Mouse (Mus musculus) frontal cortex, postnatal 36 days (tissue): Measurements from ENCODE around the gene Myh14.

Source experiments
- DNase-seq, 2 experiments: peaks; one replicate each; pipeline ENCODE4 v3.0.0; 2022; ENCODE audit warnings: low spot score in 2 of 2

Gene Myh14

GRCm38 (mm10) chr7:44601646-44602045, 69.0 kb downstream of the Myh14 start:
- no peak for DNase-seq

DNA sequence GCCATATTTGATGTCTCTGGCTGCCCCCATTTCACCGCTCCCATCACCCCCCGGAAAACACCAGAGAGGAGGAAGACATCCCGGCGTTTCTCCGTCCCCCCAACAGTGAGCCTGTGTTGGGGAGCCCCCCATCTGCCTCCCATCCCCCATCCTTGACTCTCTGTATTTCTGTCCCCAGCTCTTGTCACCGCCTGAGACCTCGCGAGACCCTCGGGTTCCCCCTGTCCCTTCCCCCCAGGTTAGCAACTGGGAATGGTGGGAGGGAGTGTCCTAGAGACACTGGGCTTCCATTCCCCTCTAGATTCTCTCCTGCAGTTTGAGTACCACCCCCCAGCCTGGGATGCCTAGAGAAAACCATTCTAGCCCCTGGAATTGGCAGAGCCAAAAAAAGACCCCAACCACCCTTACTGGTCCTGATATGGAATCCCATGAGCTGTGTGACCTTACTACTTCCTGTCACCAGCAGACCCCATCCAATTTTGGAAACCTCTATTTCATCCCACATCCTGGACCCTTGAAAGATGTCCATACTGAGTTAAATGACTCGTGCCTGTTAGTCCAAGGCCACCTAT, 69.9 kb downstream of the Myh14 start:
- DNase-seq: no peak

DNA sequence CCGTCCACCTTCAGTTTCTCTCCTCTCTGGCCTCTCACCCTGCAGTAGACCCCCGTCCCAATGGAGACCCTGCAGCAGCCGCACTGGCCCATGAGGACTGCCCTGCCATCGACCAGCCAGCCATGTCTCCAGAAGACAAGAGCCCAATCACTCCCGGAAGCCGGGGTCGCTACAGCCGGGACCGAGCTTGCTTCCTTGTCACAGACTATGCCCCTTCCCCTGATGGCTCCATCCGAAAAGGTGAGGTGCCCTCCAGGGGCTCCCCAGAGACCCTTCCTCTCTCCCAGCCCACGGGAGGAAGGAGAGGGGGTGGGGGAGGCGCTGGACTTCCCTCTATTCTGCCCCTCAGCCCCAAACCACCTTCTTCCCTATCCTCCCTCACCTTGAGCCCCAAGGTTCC, 72.3 kb downstream of the Myh14 start:
- DNase-seq: no peak

GRCm38 (mm10) chr7:44597666-44598065, 73.0 kb downstream of the Myh14 start:
- no peak for DNase-seq

DNA sequence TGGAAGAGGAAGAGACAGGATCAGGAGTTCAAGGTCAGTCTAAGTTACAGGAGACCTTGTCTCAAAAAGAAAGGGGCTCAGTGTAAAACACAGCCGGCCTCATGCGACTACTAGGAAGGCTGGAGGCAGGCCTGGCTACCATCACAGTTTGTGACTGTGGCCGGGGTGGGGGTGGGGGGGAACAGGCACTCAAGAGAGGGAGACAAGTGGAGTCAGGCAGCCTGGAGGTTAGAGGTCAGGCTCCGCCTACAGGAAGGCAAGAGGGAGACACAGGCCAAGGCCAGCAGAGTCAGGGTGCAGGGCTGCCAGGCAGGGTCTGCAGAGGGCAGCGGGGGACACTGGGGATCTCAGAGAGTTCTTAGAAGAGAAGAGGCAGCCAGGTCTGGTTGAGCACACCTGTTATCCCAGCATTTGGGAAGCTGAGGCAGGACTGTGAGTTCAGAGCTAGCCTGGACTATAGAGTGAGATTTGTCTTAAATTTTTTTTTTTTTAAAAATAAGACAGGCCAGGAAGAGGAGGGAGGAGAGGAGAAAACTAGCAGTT, 73.6 kb downstream of the Myh14 start:
- DNase-seq: no peak

DNA sequence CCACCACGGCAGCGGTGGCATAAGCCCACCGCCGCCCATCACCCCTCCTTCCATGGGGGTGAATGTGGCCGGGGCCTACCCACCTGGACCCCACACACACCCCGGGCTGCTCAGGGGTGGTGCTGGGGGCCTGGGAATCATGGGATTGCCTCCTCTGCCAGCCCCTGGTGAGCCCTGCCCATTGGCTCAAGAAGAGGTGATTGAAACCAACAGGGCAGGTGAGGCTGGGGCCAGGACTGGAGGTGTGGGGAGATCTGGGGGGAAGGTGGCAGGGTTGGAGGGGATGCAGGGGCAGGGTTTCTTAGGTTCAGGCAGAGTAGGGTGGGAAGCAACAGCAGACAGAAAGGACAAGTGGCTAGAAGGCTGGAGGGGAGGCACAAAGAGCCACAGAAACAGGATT, 74.6 kb downstream of the Myh14 start:
- DNase-seq: no peak

- DNase-seq: no peak
Observed at GRCm38 (mm10) chr7:44595131-44595561, 75.5 kb downstream of the Myh14 start.

- DNase-seq: peak in 1 of 2 experiments; percentile 60
Observed at GRCm38 (mm10) chr7:44594291-44594690, 76.4 kb downstream of the Myh14 start.

GRCm38 (mm10) chr7:44593775-44594174, 76.9 kb downstream of the Myh14 start:
- DNase-seq: peak; percentile 87 to 91

DNA sequence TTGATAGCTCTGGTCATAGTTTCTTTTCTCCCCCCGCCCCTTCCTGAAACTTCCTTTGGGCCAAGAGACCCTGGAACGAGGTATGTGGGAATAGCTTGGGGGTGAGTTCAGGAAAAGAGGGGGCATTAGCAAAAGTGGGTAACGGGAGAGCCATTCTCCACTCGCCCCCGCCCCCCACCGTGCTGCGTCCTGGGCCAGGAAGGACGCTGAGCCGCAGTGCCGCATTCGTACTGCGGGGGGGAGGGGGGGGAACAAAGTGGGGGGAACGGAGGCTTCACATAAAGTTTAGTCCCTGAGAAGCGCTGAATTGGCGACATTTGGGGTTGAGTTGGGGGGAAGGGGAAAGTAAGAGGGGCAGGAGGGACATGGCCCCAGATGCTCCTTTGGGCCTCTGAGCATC, 77.6 kb downstream of the Myh14 start:
- DNase-seq: no peak

- no peak for DNase-seq
Observed at GRCm38 (mm10) chr7:44591348-44592116, 79.1 kb downstream of the Myh14 start.

GRCm38 (mm10) chr7:44590402-44591347, 80.0 kb downstream of the Myh14 start, which contains the start of gene Kcnc3:
TSS of gene Kcnc3 (plus strand) at chr7:44590664.
- peak; percentile 91 to 94 for DNase-seq

DNA sequence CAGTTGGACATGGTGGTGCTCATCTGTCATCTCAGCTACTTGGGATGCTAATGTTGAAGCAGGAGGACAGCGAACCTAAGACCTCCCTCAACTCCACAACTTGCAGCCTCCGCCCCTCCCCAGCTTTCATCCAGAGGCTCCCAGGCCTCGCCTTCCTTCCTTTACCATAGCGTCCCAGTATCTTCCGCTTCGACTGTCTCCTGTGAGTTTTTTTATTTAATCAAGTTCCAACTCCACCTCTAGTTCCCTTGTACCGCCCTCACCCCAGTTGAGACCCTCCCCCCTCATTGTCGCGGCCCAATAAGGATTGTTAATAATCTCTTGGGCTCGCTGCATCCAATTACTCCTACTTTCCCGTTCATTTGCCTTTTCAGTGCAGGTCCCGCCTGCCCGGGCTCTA, 80.7 kb downstream of the Myh14 start:
- DNase-seq: peak in 1 of 2 experiments; percentile 36

DNA sequence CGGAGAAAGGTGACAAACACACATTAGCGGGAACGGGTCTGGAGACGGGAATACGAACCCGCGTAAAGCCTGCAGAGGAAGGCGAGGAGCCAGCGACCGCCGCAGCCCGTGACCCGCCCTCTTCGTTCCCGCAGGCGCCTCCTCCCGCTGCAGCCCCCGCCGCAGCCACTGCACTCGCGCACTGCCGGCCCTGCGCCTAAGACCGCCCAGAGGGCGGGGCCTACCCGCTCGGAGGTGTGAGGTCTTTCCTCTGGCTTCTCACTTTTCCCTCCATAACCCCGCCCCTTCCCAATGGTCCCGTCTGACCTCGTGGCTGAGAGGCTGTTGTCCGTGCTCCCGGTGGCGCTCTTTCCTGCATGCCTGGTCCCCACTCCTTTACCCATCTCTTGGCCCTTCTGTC, 81.5 kb downstream of the Myh14 start:
- peak; percentile 74 to 75 for DNase-seq

- DNase-seq: peak in 1 of 2 experiments; percentile 19
Observed at GRCm38 (mm10) chr7:44588338-44588737, 82.3 kb downstream of the Myh14 start.

DNA sequence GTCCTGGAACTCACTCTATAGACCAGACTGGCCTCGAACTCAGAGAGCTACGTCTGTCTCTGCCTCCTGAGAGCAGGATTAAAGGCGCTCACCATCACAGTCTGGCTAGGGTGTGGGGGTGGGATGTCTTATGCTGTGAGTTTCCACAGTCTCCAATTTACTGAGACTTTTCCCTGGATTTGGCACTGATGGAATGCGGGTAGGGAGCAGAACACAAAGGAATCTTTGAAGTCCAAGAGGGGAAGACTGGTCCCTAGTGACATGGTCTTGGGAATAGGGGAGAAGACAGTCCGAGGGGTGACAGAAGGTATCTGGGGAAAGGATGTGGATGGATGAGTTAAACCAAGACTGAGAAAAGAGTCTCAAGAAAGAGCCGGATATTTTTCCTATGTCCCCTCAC, 83.0 kb downstream of the Myh14 start:
- DNase-seq: no peak

DNA sequence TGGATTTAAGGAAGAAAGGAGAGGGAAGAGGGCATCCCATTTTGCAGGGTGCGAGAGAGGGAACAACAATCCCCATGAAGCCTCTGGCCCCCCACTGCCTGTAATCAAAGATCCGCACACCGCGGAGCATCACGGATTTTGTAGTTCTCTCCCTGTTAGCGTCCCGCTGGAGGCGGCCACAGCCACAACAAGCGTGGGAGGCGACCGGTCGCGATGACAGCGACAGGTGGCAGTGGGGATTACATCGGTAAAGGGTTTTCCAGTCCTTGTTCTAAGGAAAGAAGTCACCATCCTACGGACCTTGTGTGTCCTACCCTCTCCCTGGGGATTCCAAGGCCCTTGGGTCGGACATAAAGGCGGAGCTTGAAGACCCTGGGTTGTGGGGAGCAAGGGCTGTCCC, 83.7 kb downstream of the Myh14 start:
- peak; percentile 83 to 88 for DNase-seq

GRCm38 (mm10) chr7:44586518-44586917, 84.1 kb downstream of the Myh14 start:
- peak; percentile 79 to 85 for DNase-seq

DNA sequence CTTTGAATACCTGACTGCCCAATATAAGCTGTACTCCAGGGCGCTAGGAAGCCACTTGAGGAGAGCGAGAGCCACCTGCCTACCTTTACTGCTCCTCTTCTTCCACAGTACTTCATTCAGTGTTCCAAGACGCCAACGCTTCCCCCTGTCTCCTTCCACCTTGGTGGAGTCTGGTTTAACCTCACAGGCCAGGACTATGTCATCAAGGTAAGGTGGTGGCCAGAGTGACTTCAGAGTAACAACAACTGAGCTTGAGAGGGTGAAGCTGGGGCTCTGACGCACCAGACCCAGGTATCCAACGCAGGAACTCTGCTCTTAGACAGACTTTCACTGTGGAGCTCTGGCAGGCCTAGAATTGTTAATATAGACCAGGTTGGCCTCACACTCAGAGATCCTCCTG, 85.0 kb downstream of the Myh14 start:
- DNase-seq: no peak

DNA sequence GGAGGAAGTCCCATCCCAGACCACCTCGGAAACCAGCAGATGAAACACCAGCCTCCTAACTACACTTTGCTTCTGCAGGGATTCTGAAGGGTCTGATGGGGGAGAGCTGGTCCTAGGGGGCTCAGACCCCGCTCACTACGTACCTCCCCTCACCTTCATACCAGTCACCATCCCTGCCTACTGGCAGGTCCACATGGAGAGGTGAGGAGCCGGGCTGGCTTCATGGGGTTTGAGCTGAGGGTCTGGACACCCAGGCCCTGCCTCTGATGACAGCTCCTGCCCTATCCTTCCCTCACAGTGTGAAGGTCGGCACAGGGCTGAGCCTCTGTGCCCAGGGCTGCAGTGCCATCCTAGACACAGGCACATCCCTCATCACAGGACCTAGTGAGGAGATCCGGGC, 85.7 kb downstream of the Myh14 start:
- no peak for DNase-seq

- no peak for DNase-seq
Observed at GRCm38 (mm10) chr7:44584265-44584804, 86.3 kb downstream of the Myh14 start.

GRCm38 (mm10) chr7:44583146-44583545, 87.5 kb downstream of the Myh14 start:
- no peak for DNase-seq
